Mouse (Mus musculus): ENCODE measurements around the gene Tmem59. TPM values are rescaled to one million over a fixed set of nuclear protein-coding genes. Genes with fewer than 3 reads are reported as not detected.

Tmem59 gene
- total and polyA plus RNA-seq, 3 experiments: 50.7 to 71.8 (median 68.5) TPM

- H3K36me3 ChIP-seq (replicated peaks in 1 of 2; ENCODE audit: control insufficient read depth in 1 of 2, insufficient read depth in 1 of 2, low read length in 1 of 2): peaks cover 12 to 44% of the 10 kb centered on the region in 2 experiments
- H3K4me1 ChIP-seq (ENCODE audit: control insufficient read depth in 1 of 2, insufficient read depth in 2 of 2): peaks cover 0 to 3% of the 10 kb centered on the region in 2 experiments; a peak in 1 of 4 replicates
- dilution Hi-C loops (cut with MboI; ENCODE audit: extremely low pct_ligation_motif_present, extremely low pct_unique_long_range_greater_than_20kb, low sequenced_read_pairs) (no loop called here), in situ Hi-C loops (cut with MboI; ENCODE audit: low pct_ligation_motif_present, low pct_unique_long_range_greater_than_20kb, low sequenced_read_pairs) (no loop called here)
- no peak for TF ChIP-seq PAX5 (IDR thresholded peaks at IDR 0.05; ENCODE audit: low read length)
- TF ChIP-seq CTCF (conservative IDR thresholded peaks at IDR 0.05 in 1 of 2, IDR thresholded peaks at IDR 0.05 in 1 of 2; ENCODE audit: low read depth in 2 of 2, low read length in 2 of 2): no peak
- no peak for TF ChIP-seq EP300 (IDR thresholded peaks at IDR 0.05; ENCODE audit: low read length)
- no peak for TF ChIP-seq ELF1 (IDR thresholded peaks at IDR 0.05; ENCODE audit: low read depth, low read length)
- no peak for TF ChIP-seq ZC3H11A (IDR thresholded peaks at IDR 0.05; ENCODE audit: low read depth, low read length)
- TF ChIP-seq JUND (conservative IDR thresholded peaks at IDR 0.05; ENCODE audit: low read depth, low read length): no peak
- TF ChIP-seq HCFC1 (IDR thresholded peaks at IDR 0.05; ENCODE audit: low read depth, low read length): no peak
- no peak for TF ChIP-seq MYC (IDR thresholded peaks at IDR 0.05; ENCODE audit: low read depth, low read length)
- TF ChIP-seq BHLHE40 (IDR thresholded peaks at IDR 0.05; ENCODE audit: low read depth, low read length): no peak
- TF ChIP-seq ZMIZ1 (IDR thresholded peaks at IDR 0.05; ENCODE audit: low read depth, low read length): no peak
- TF ChIP-seq CHD2 (IDR thresholded peaks at IDR 0.05; ENCODE audit: low read length): no peak
- TF ChIP-seq GABPA (IDR thresholded peaks at IDR 0.05; ENCODE audit: insufficient replicate concordance, low read depth, low read length): no peak
- TF ChIP-seq IRF4 (IDR thresholded peaks at IDR 0.05; ENCODE audit: low read depth, low read length): no peak
- no peak for TF ChIP-seq RAD21 (IDR thresholded peaks at IDR 0.05; ENCODE audit: low read depth, low read length)
- no peak for TF ChIP-seq ZNF384 (IDR thresholded peaks at IDR 0.05; ENCODE audit: low read depth, low read length)
- no peaks in the 10 kb centered on the region for H3K27me3 ChIP-seq (replicated peaks)
- no peak overlapping the region for H3K4me3 ChIP-seq (replicated peaks in 1 of 3; ENCODE audit: low read depth in 2 of 3, low read length in 2 of 3, poor library complexity in 1 of 3)
- H3K9me3 ChIP-seq (replicated peaks; ENCODE audit: low read length): no peaks in the 10 kb centered on the region
- H3K4me2 ChIP-seq (ENCODE audit: insufficient read depth, low read depth, poor library complexity, severe bottlenecking): no peak overlapping the region
- H3K27ac ChIP-seq (ENCODE audit: insufficient read depth, low read depth): no peak overlapping the region
- no peak overlapping the region for H3K9ac ChIP-seq (ENCODE audit: insufficient read depth, low read depth)
- DNase-seq (ENCODE audit: extremely low read depth): no peak
- H3K79me2 ChIP-seq (replicated peaks; ENCODE audit: control insufficient read depth, extremely low read depth, insufficient read depth, poor library complexity, severe bottlenecking): no peaks in the 10 kb centered on the region
Measured at GRCm38 (mm10) chr4:107136531-107136930, 41.7 kb upstream of the Tmem59 start.

- Histone ChIP-seq H3K4me3 (replicated peaks in 1 of 3; ENCODE audit: low read depth in 2 of 3, low read length in 2 of 3, poor library complexity in 1 of 3) (no peak overlapping the region), H3K9ac (ENCODE audit: insufficient read depth, low read depth) (no peak overlapping the region), H3K9me3 (replicated peaks; ENCODE audit: low read length) (no peaks in the 10 kb centered on the region), H3K27me3 (replicated peaks) (no peaks in the 10 kb centered on the region), H3K27ac (ENCODE audit: insufficient read depth, low read depth) (no peak overlapping the region), H3K79me2 (replicated peaks; ENCODE audit: control insufficient read depth, extremely low read depth, insufficient read depth, poor library complexity, severe bottlenecking) (no peaks in the 10 kb centered on the region), H3K4me1 (ENCODE audit: control insufficient read depth in 1 of 2, insufficient read depth in 2 of 2) (peaks cover 0 to 21% of the 10 kb centered on the region in 2 experiments; a peak in 2 of 4 replicates), H3K4me2 (ENCODE audit: insufficient read depth, low read depth, poor library complexity, severe bottlenecking) (no peak overlapping the region), H3K36me3 (replicated peaks in 1 of 2; ENCODE audit: control insufficient read depth in 1 of 2, insufficient read depth in 1 of 2, low read length in 1 of 2) (peaks cover 29 to 67% of the 10 kb centered on the region in 2 experiments)
- TF ChIP-seq TCF12 (IDR thresholded peaks at IDR 0.05; ENCODE audit: low read depth, low read length) (no peak), TBP (conservative IDR thresholded peaks at IDR 0.05; ENCODE audit: low read depth, low read length) (no peak), BHLHE40 (IDR thresholded peaks at IDR 0.05; ENCODE audit: low read depth, low read length) (no peak), MYC (IDR thresholded peaks at IDR 0.05; ENCODE audit: low read depth, low read length) (no peak), KAT2A (IDR thresholded peaks at IDR 0.05; ENCODE audit: insufficient replicate concordance, low read length) (no peak), ZNF384 (IDR thresholded peaks at IDR 0.05; ENCODE audit: low read depth, low read length) (no peak), MEF2A (IDR thresholded peaks at IDR 0.05; ENCODE audit: borderline replicate concordance, low read depth, low read length) (no peak), RCOR1 (conservative IDR thresholded peaks at IDR 0.05; ENCODE audit: low read depth, low read length) (no peak), ELF1 (IDR thresholded peaks at IDR 0.05; ENCODE audit: low read depth, low read length) (no peak), MAFK (IDR thresholded peaks at IDR 0.05; ENCODE audit: insufficient replicate concordance, low read length) (no peak), MAX (IDR thresholded peaks at IDR 0.05; ENCODE audit: low read length) (no peak), IRF4 (IDR thresholded peaks at IDR 0.05; ENCODE audit: low read depth, low read length) (no peak)
- no peak for DNase-seq (ENCODE audit: extremely low read depth)
- in situ Hi-C loops (cut with MboI; ENCODE audit: low pct_ligation_motif_present, low pct_unique_long_range_greater_than_20kb, low sequenced_read_pairs): no loop called here
- dilution Hi-C loops (cut with MboI; ENCODE audit: extremely low pct_ligation_motif_present, extremely low pct_unique_long_range_greater_than_20kb, low sequenced_read_pairs): no loop called here
Measured at GRCm38 (mm10) chr4:107138948-107139835, 39.0 kb upstream of the Tmem59 start.
